Mouse (Mus musculus): ENCODE measurements around the gene Gm11634.
"Not testable (repeated sequence)": the region's sequence is repeated elsewhere in the genome, so short reads cannot be mapped to it uniquely, and the experiment has no call there.

Gene Gm11634

GRCm38 (mm10) chr11:101616948-101617767 is 18.1 kb upstream of the Gm11634 start:
- DNase-seq: no peak

- no peak for DNase-seq
These were observed 17.0 kb upstream of the Gm11634 start for GRCm38 (mm10) chr11:101616104-101616503.

GRCm38 (mm10) chr11:101615380-101615779 is 16.3 kb upstream of the Gm11634 start:
- DNase-seq: no peak

- DNase-seq: no peak
These were observed 15.1 kb upstream of the Gm11634 start for GRCm38 (mm10) chr11:101614116-101614515.

- DNase-seq: no peak
These were observed 14.5 kb upstream of the Gm11634 start for GRCm38 (mm10) chr11:101613596-101613995.

- no peak for DNase-seq
These were observed 11.4 kb upstream of the Gm11634 start for GRCm38 (mm10) chr11:101610445-101610844.

- DNase-seq: not testable (repeated sequence)
These were observed 8.1 kb upstream of the Gm11634 start for GRCm38 (mm10) chr11:101607134-101607533.

- peak; percentile 56 to 67 for DNase-seq
These were observed 5.7 kb upstream of the Gm11634 start for GRCm38 (mm10) chr11:101604531-101605453.

GRCm38 (mm10) chr11:101604116-101604515 is 5.1 kb upstream of the Gm11634 start:
- DNase-seq: no peak

- DNase-seq: no peak
These were observed 3.4 kb upstream of the Gm11634 start for GRCm38 (mm10) chr11:101602491-101602890.

- DNase-seq: no peak
These were observed 8.9 kb downstream of the Gm11634 start for GRCm38 (mm10) chr11:101589989-101590624.

GRCm38 (mm10) chr11:101589444-101589843 is 9.6 kb downstream of the Gm11634 start:
- DNase-seq: peak; percentile 44 to 54

- no peak for DNase-seq
These were observed 10.2 kb downstream of the Gm11634 start for GRCm38 (mm10) chr11:101588868-101589267.

GRCm38 (mm10) chr11:101587676-101588075 is 11.4 kb downstream of the Gm11634 start:
- no peak for DNase-seq

GRCm38 (mm10) chr11:101585805-101586204 is 13.3 kb downstream of the Gm11634 start:
- no peak for DNase-seq

GRCm38 (mm10) chr11:101585031-101585430 is 14.0 kb downstream of the Gm11634 start:
- DNase-seq: not testable (repeated sequence)

GRCm38 (mm10) chr11:101583205-101583604 is 15.9 kb downstream of the Gm11634 start:
- no peak for DNase-seq

- no peak for DNase-seq
These were observed 16.7 kb downstream of the Gm11634 start, which contains the start of gene Tmem106a for GRCm38 (mm10) chr11:101582054-101583035. Tmem106a (plus strand) TSS chr11:101582242.

- no peak for DNase-seq
These were observed 17.8 kb downstream of the Gm11634 start for GRCm38 (mm10) chr11:101581081-101581764.

- DNase-seq: no peak
These were observed 22.9 kb downstream of the Gm11634 start for GRCm38 (mm10) chr11:101576116-101576515.

GRCm38 (mm10) chr11:101568421-101568820 is 30.6 kb downstream of the Gm11634 start:
- no peak for DNase-seq

Measured in cerebellum, postnatal 36 days (tissue).